In genomic region chr2:25396597-25396983, GRCm38 (mm10) we compare ENCODE assay signal across 7 mouse cellular contexts. TPM values are rescaled to one million over a fixed set of nuclear protein-coding genes. Genes with fewer than 3 reads are reported as not detected.
DNase-seq lines count a peak whose midpoint lies in the region; ATAC-seq and TF ChIP-seq lines count a peak whose summit lies in the region.

No protein-coding gene starts in this region.

- no peaks in the 10 kb centered on the region for H3K9me3 ChIP-seq in lung, embryonic 14.5 days (ENCODE audit: low read depth, low read length)
- H3K9me3 ChIP-seq in neural tube, embryonic 15.5 days (replicated peaks) = no peaks in the 10 kb centered on the region

- H3K27ac ChIP-seq in lung, embryonic 14.5 days (ENCODE audit: low read depth) = no peak overlapping the region
- no peak overlapping the region for H3K27ac ChIP-seq in neural tube, embryonic 15.5 days (replicated peaks)

- no peak for TF ChIP-seq CTCF in lung, embryonic 14.5 days (IDR thresholded peaks at IDR 0.05; ENCODE audit: low read depth)

- peak overlapping the region; percentile 76 for H3K4me2 ChIP-seq in lung, embryonic 14.5 days
- H3K4me2 ChIP-seq in neural tube, embryonic 15.5 days = peak overlapping the region; percentile 67

- WGBS in lung, embryonic 14.5 days = 34% methylated on average over 3 of the region's 3 CpGs
- 31% methylated on average over 3 of the region's 3 CpGs for WGBS in neural tube, embryonic 15.5 days

- no peak for ATAC-seq in lung, embryonic 14.5 days (ENCODE audit: insufficient read depth)
- ATAC-seq in neural tube, embryonic 15.5 days (ENCODE audit: low FRiP score) = no peak

- no peaks in the 10 kb centered on the region for H3K36me3 ChIP-seq in lung, embryonic 14.5 days (ENCODE audit: insufficient read depth)
- H3K36me3 ChIP-seq in neural tube, embryonic 15.5 days = no peaks in the 10 kb centered on the region

- no peak for DNase-seq in lung, embryonic 14.5 days
- DNase-seq in lung, postnatal 36 days = no peak
- DNase-seq in cerebellum, postnatal 14 days = peak; percentile 87 to 88
- peak; percentile 47 to 48 for DNase-seq in heart, postnatal 10 days
- DNase-seq in retina, postnatal 1 day = no peak
- no peak for DNase-seq in frontal cortex, postnatal 14 days (ENCODE audit: low spot score in 2 of 2)

- 0 out of 2 replicates have a peak, but pooled peaks cover 8% of the 10 kb centered on the region for H3K4me1 ChIP-seq in lung, embryonic 14.5 days (ENCODE audit: insufficient read depth)
- peaks cover 24% of the 10 kb centered on the region for H3K4me1 ChIP-seq in neural tube, embryonic 15.5 days

- peaks cover 68% of the 10 kb centered on the region for H3K27me3 ChIP-seq in lung, embryonic 14.5 days (ENCODE audit: insufficient read depth, low read length)
- peaks cover 69% of the 10 kb centered on the region for H3K27me3 ChIP-seq in neural tube, embryonic 15.5 days (replicated peaks)

- H3K9ac ChIP-seq in lung, embryonic 14.5 days = no peak overlapping the region
- no peak overlapping the region for H3K9ac ChIP-seq in neural tube, embryonic 15.5 days (replicated peaks)

- peak overlapping the region; percentile 36 for H3K4me3 ChIP-seq in lung, embryonic 14.5 days (ENCODE audit: low read depth, low read length)
- peak overlapping the region; percentile 38 for H3K4me3 ChIP-seq in neural tube, embryonic 15.5 days (replicated peaks)

- intact Hi-C loops in heart, postnatal 10 days (cut with DNase I) = no loop called here

RNA-seq across cellular contexts. Expression of gene Entpd2, which starts 0.9 kb away (rescaled TPM):
- polyA plus RNA-seq in lung, embryonic 14.5 days (2014; fragmentation: Nextera tagmentation; extraction: Ambion mirVana) = 0.92 and 1.2 TPM in 2 replicates
- total RNA-seq in heart, postnatal 10 days (2021) = 10 to 100 TPM; 14.9 to 17.2 TPM
- polyA plus RNA-seq in neural tube, embryonic 15.5 days (2015; fragmentation: Nextera tagmentation; extraction: Ambion mirVana) = 9.6 TPM in 2 replicates

RNA-seq across cellular contexts. Expression of gene Npdc1, which starts 2.6 kb away (rescaled TPM):
- 19.5 and 20.5 TPM in 2 replicates for polyA plus RNA-seq in lung, embryonic 14.5 days (2014; fragmentation: Nextera tagmentation; extraction: Ambion mirVana)
- total RNA-seq in heart, postnatal 10 days (2021) = 10 to 100 TPM; 37.9 to 39.7 TPM
- polyA plus RNA-seq in neural tube, embryonic 15.5 days (2015; fragmentation: Nextera tagmentation; extraction: Ambion mirVana) = 398 and 483 TPM in 2 replicates

RNA-seq across cellular contexts. Expression of gene Sapcd2, which starts 24.5 kb away (rescaled TPM):
- 42.0 and 45.5 TPM in 2 replicates for polyA plus RNA-seq in lung, embryonic 14.5 days (2014; fragmentation: Nextera tagmentation; extraction: Ambion mirVana)
- total RNA-seq in heart, postnatal 10 days (2021) = 1 to 10 TPM; 2.8 to 4.7 TPM
- 10.6 and 16.3 TPM in 2 replicates for polyA plus RNA-seq in neural tube, embryonic 15.5 days (2015; fragmentation: Nextera tagmentation; extraction: Ambion mirVana)

RNA-seq across cellular contexts. Expression of gene Fut7, which starts 26.5 kb away (rescaled TPM):
- polyA plus RNA-seq in lung, embryonic 14.5 days (2014; fragmentation: Nextera tagmentation; extraction: Ambion mirVana) = not detected in 2 replicates
- under 1 TPM in 1 of 2 experiments, not detected in 1; 0.12 TPM for total RNA-seq in heart, postnatal 10 days (2021)
- polyA plus RNA-seq in neural tube, embryonic 15.5 days (2015; fragmentation: Nextera tagmentation; extraction: Ambion mirVana) = 0.13 and 0.38 TPM in 2 replicates

RNA-seq across cellular contexts. Expression of gene Uap1l1, which starts 31.1 kb away (rescaled TPM):
- 17.4 and 20.1 TPM in 2 replicates for polyA plus RNA-seq in lung, embryonic 14.5 days (2014; fragmentation: Nextera tagmentation; extraction: Ambion mirVana)
- total RNA-seq in heart, postnatal 10 days (2021) = 1 to 10 TPM; 7.1 to 9.4 TPM
- polyA plus RNA-seq in neural tube, embryonic 15.5 days (2015; fragmentation: Nextera tagmentation; extraction: Ambion mirVana) = 8.5 and 14.0 TPM in 2 replicates

Comparison
In these comparisons a context has a peak if more than half of its experiments do, and no peak if none do; other contexts are left out.
1. DNase-seq: peak in cerebellum, postnatal 14 days (2 of 2) and heart, postnatal 10 days (2 of 2); none in lung, embryonic 14.5 days (single experiment), lung, postnatal 36 days (single experiment), retina, postnatal 1 day (single experiment) and frontal cortex, postnatal 14 days (0 of 2).
2. RNA of gene Npdc1, which starts 2.6 kb away (polyA plus RNA-seq): 398 to 483 TPM in neural tube, embryonic 15.5 days; 19.5 to 20.5 TPM in lung, embryonic 14.5 days; every median in the first group is over 10 times any median in the second.